Mouse (Mus musculus) ovary, adult 2 months (tissue): ENCODE measurements around the gene Ranbp3. TPM values are rescaled to one million over a fixed set of nuclear protein-coding genes. Genes with fewer than 3 reads are reported as not detected.

Experiments
- polyA plus RNA-seq: library from polyadenylated mRNA; depleted of rRNA; stranded (reverse); fragments of >200 nt; gene quantifications from 2 replicates; pipeline ENCODE4 v1.2.3, GENCODE M21; 2012; rRNA removed

Gene Ranbp3
- 125 and 135 TPM in 2 replicates for polyA plus RNA-seq

DNA sequence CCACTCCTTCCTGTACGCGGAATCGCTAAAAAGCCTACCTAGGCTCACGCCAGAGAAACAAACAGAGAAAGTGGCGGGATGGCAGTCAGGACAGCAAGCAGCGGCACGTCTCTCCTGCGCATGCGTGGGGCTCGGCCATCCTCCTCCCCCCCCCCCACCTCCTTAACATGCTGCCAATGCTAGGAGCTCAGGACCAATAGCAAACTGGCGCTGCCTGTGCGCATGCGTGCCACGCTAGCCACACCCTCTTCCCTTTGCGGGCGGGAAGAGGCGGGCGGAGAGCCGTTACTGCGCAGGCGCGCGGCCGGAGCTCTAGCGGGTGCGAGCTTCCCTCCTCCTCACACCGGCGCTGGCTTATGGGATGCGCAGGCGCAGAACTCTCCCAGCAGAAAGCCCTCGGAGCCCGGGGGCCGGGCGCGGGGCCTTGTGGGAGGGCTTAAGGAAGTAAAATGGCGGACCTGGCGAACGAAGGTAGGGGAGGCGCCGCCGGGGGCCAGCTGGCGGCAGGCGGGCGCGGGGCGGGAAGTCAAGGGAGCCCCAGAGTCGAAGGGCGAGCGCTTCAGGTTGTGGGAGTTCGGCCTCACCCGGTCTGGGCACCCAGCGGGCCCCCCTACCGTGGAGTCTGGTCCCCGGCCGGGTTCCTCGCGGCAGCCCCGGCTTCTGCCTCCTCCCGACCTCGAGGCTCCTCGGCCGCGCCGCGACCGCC, at the start of gene Ranbp3:
Gene Ranbp3 (plus strand): TSS at position 354 of the 706 bp plus-strand sequence.

DNA sequence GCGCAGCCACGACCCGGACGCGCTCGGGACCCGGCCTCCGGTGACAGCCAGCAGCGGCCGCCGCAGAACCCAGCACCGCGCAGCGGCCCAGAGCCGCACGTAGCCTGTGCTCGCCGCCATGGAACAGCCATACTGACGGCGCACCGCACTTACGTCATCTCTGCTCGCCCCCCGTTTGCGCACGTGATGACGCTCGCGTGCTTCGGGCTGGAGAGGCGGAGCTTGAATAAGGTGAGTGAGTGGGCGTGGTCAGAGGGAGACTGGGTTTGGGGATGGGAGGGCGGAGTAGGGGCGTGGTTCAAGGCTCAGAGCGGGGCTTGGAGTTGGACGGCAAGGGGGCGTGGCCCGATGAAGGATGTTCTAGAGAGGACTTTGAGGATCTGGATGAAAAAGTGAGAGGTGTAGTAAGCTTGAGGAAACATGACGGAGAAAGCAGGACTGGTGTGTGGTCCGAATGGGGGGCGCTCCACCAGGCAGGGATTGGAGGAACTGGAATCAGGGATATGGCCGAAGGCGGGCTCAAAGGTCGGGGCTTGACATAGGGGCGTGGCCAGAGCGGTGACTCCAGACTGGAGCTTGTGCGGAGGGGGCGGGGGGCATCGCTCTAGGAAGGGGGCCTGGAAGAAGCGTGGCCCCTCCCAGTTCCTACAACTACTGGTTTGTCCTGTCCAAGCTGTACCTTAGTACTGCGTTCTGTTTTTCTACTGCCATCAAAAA, 46.2 kb upstream of the Ranbp3 start, which contains the start of gene Lonp1:
Gene Lonp1 (minus strand): TSS at position 134 of the 717 bp plus-strand sequence.

DNA sequence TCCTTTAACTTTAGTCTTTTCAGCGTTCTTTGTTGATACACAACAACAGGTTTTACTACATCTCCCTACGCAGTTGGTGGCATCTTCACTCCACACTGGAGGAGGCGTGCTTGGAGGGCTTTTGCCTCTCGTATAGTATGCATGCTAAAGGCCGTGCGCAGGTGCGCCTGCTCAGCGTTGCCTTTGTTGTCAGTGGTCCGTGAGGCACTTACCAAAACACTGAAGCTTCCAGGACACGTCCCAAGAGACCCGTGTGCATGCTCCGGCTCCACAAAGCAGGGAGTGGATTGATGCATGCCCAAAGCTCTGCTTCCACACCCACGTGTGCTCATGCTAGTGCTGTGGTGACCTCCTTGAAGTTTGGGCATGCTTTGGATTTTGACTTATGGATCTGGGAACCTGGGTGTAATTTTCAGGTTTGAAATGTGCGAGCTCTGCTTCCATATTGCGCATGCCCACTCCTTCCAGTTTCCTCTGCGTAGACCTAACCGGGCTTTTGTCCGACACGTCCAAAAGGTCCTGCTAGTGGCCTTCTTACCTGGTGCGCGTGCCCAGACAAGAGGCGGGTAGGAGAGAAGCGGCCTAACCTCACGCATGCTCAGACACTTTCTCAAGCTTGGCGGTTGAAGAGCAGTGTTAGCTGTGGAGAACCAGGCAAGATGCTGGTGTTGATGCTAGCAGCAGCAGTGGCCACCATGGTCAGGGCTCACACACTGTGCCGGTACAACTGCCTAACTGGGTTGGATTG, 45.4 kb upstream of the Ranbp3 start, which contains the start of gene Catsperd:
Gene Catsperd (plus strand): TSS at position 614 of the 748 bp plus-strand sequence.

DNA sequence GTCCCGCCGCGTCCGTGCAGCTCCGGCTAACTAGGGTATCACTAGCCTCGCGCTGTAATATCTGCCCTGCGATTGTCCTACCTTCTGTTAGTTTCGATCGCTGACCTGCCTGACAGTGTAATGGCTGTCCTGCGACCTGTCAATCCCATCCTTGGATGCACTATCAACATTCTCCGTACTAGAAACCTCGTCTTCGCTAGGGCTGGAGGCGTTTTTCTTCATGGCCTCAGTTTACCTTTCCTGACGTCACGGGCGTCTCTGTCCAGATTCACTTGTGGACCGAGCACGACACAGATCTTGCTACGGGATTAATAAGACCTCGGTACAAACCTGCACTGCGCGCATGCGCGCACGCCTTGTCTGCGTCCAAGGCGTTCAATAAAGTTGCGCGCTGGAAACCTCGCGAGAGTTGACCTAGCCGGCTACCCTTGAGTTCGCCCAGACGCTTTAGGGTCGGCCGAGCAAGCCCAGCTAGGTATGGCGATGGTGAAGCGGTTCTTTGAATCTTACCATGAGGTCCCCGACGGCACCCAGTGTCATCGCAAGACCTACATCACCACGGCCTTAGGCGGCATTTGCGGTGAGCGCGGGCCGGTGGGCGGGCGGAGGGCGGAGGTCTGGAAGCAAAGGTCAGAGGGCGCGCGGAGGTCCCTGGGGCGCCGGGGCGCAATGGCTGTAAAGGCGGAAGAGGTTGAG, 44.4 kb downstream of the Ranbp3 start, which contains the start of the genes Ndufa11 and Vmac:
Gene Ndufa11 (plus strand): TSS at position 405 of the 696 bp plus-strand sequence.
Gene Vmac (minus strand): TSS at position 660 of the 696 bp plus-strand sequence.

DNA sequence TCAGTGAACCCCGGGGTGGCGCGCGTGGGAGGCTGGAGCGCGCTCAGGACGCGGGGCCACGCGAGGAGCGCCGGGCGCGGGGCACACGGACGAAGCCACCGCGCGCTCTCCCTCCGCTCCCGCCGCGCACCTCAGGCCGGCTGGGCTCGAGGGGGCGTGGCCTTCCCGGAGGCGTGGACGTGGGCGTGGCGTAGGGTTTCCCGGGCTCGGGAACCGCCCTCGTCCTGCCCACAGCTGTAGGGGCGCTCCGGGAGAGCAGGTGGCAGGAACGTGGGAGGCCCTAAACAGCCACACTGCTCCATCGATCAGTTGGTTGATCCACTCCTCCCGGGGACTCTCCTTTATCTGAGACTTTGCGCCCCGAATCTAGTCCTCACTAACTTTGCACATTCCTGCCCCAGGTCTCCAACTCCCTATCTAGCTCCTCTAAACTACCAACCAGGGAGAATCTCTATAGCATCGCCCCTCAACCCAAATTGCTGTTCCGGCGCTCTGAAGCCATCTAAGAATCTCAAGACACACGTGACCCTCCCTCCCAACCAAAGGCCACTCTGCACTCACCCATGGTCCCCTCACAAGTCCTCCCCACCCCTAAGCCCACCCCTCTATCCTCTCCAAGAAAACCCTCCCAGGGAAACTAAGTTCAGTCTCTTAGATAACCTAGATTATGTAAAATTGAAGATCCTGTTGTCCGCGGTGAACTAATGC, 84.5 kb downstream of the Ranbp3 start, which contains the start of gene Nrtn:
Gene Nrtn (minus strand): TSS at position 115 of the 708 bp plus-strand sequence.

Other genes with a start within 250 kb of the Ranbp3 start
- 427 and 461 TPM in 2 replicates for gene Ptprs, start 196.8 kb upstream of the Ranbp3 start, polyA plus RNA-seq
- not detected in 2 replicates for gene Znrf4, start 160.9 kb upstream of the Ranbp3 start, polyA plus RNA-seq
- 8.1 TPM in 2 replicates for gene Gm20219, start 118.9 kb upstream of the Ranbp3 start, polyA plus RNA-seq
- gene Safb2, start 88.7 kb upstream of the Ranbp3 start, polyA plus RNA-seq = 111 and 114 TPM in 2 replicates
- gene Safb, start 88.5 kb upstream of the Ranbp3 start, polyA plus RNA-seq = 93.0 and 103 TPM in 2 replicates
- 157 and 222 TPM in 2 replicates for gene 2410015M20Rik, start 63.5 kb upstream of the Ranbp3 start, polyA plus RNA-seq
- 3,601 and 4,599 TPM in 2 replicates for gene Rpl36, start 59.9 kb upstream of the Ranbp3 start, polyA plus RNA-seq
- gene Lonp1, start 46.4 kb upstream of the Ranbp3 start, polyA plus RNA-seq = 227 and 249 TPM in 2 replicates
- 1.3 and 2.6 TPM in 2 replicates for gene Catsperd, start 45.2 kb upstream of the Ranbp3 start, polyA plus RNA-seq
- 694 and 729 TPM in 2 replicates for gene Ndufa11, start 44.5 kb downstream of the Ranbp3 start, polyA plus RNA-seq
- 47.8 and 78.5 TPM in 2 replicates for gene Vmac, start 44.7 kb downstream of the Ranbp3 start, polyA plus RNA-seq
- 169 and 335 TPM in 2 replicates for gene Nrtn, start 84.2 kb downstream of the Ranbp3 start, polyA plus RNA-seq
- gene Dus3l, start 91.5 kb downstream of the Ranbp3 start, polyA plus RNA-seq = 135 and 136 TPM in 2 replicates
- gene Prr22, start 97.0 kb downstream of the Ranbp3 start, polyA plus RNA-seq = 3.3 and 4.8 TPM in 2 replicates
- gene Rfx2, start 157.7 kb downstream of the Ranbp3 start, polyA plus RNA-seq = 26.0 and 26.5 TPM in 2 replicates
- 0.05 TPM in 1 of 2 replicates, not detected in the other for gene Acsbg2, start 201.2 kb downstream of the Ranbp3 start, polyA plus RNA-seq
- gene 1700061G19Rik, start 202.2 kb downstream of the Ranbp3 start, polyA plus RNA-seq = 0.16 and 0.37 TPM in 2 replicates